In the genomic region with DNA sequence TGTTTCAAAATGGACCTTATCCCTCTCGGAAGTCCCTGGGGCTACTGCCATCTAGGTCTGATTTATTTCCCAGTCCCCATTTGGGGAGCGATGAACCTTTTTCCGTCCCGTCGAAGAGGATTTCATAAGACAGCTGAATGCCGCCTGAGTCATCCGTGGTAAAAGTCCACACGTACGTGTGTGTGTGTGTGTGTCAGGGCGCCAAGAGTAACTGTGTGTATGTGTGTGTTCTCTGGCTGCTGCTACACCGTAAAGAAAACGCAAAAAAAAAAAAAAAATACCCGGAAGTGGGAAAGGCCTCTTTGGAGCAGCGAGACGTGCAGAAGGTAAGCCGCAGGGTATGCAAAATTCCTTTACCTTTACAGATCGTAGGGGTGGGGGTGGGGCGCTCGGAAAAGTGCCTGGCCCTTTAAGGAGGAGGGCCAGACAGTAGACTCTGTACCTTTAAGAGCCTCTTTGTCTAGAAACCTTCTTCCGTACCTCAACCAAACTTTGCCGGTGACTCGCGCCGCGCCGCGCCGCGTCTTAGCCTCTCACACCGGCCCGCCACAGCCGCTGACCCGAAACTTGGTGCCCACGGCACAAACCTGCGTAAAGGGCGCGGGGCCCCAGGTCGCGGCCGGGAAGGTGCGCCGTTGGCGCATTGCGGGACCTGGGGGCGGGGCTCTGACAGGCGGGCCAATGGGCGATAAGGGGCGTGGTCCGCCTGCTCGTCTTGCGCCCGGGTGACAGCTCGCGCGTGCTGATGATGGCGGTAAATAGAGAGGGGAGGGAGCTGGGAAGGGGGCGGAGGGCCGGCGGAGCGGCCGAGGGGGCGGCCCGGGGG, we compare ENCODE assay signal across 1 mouse cellular context.
A peak's percentile ranks its signal among the peaks of the same experiment; 100 is the strongest.
TF ChIP-seq lines count a peak whose summit lies in the region.

No protein-coding gene starts in this region.

TF ChIP-seq in MEL, 35 proteins besides CTCF, POLR2A, EP300 and RAD21 (continued from another document):
- peak; percentile 77 for TF ChIP-seq POLR2AphosphoS2 (IDR thresholded peaks at IDR 0.05; ENCODE audit: low read length)
- no peak; the same call in 1 of the 2 replicates for TF ChIP-seq KAT2A (conservative IDR thresholded peaks at IDR 0.05; ENCODE audit: low read depth, low read length)
- no peak for TF ChIP-seq TCF12 (IDR thresholded peaks at IDR 0.05; ENCODE audit: low read depth, low read length)
- no peak for TF ChIP-seq POLR2AphosphoS5 (IDR thresholded peaks at IDR 0.05; ENCODE audit: borderline replicate concordance, low read depth, low read length)
- TF ChIP-seq E2F4 (IDR thresholded peaks at IDR 0.05; ENCODE audit: borderline replicate concordance, low read depth, low read length): no peak
- TF ChIP-seq MXI1 (IDR thresholded peaks at IDR 0.05; ENCODE audit: low read depth, low read length): peak; percentile 74
- no peak for TF ChIP-seq CHD1 (IDR thresholded peaks at IDR 0.05; ENCODE audit: low read depth, low read length)
- TF ChIP-seq UBTF (IDR thresholded peaks at IDR 0.05; ENCODE audit: borderline replicate concordance, insufficient read depth, low read depth, low read length): no peak
- 0 out of 2 replicates have a peak, but pooled peaks have one; percentile 23 for TF ChIP-seq ETS1 (IDR thresholded peaks at IDR 0.05; ENCODE audit: low read depth, low read length)
- TF ChIP-seq USF2 (IDR thresholded peaks at IDR 0.05; ENCODE audit: borderline replicate concordance in 1 of 2, insufficient read depth in 1 of 2, low read depth in 1 of 2, low read length in 2 of 2): no peak
- no peak for TF ChIP-seq RCOR1 (IDR thresholded peaks at IDR 0.05; ENCODE audit: low read depth, low read length)
- TF ChIP-seq ZNF384 (IDR thresholded peaks at IDR 0.05; ENCODE audit: low read depth, low read length): peak; percentile 92
- TF ChIP-seq ZC3H11A (IDR thresholded peaks at IDR 0.05; ENCODE audit: low read depth, low read length): no peak
- no peak for TF ChIP-seq USF1 (IDR thresholded peaks at IDR 0.05; ENCODE audit: low read depth, low read length)
- TF ChIP-seq ZKSCAN1 (IDR thresholded peaks at IDR 0.05; ENCODE audit: low read depth, low read length): no peak
- peak; percentile 72 for TF ChIP-seq BHLHE40 (IDR thresholded peaks at IDR 0.05; ENCODE audit: borderline replicate concordance, low read depth, low read length)
- peak; percentile 0; the same call in 1 of the 2 replicates for TF ChIP-seq MAX (IDR thresholded peaks at IDR 0.05; ENCODE audit: low read length)
- no peak for TF ChIP-seq MEF2A (IDR thresholded peaks at IDR 0.05; ENCODE audit: extremely low read depth, insufficient replicate concordance, low read depth, low read length, poor library complexity, severe bottlenecking)
- peak; percentile 89 for TF ChIP-seq SIN3A (IDR thresholded peaks at IDR 0.05; ENCODE audit: low read length)
- TF ChIP-seq NELFE (IDR thresholded peaks at IDR 0.05; ENCODE audit: low read depth, low read length): peak; percentile 57
- TF ChIP-seq MYC (IDR thresholded peaks at IDR 0.05; ENCODE audit: low read depth, low read length): no peak
- peak; percentile 78 for TF ChIP-seq ELF1 (IDR thresholded peaks at IDR 0.05; ENCODE audit: low read depth, low read length)
- 0 out of 2 replicates have a peak, but pooled peaks have one; percentile 14 for TF ChIP-seq TBP (IDR thresholded peaks at IDR 0.05; ENCODE audit: low read depth, low read length)
- TF ChIP-seq NRF1 (IDR thresholded peaks at IDR 0.05; ENCODE audit: insufficient read depth, low read depth, low read length, poor library complexity, severe bottlenecking): peak; percentile 44; the same call in 1 of the 2 replicates
- TF ChIP-seq ZMIZ1 (IDR thresholded peaks at IDR 0.05; ENCODE audit: low read depth, low read length): peak; percentile 70; the same call in 1 of the 2 replicates
- 0 out of 2 replicates have a peak, but pooled peaks have one; percentile 82 for TF ChIP-seq MAZ (IDR thresholded peaks at IDR 0.05; ENCODE audit: low read depth, low read length)
- TF ChIP-seq MAFK (IDR thresholded peaks at IDR 0.05; ENCODE audit: borderline replicate concordance, low read depth, low read length): no peak
- no peak for TF ChIP-seq MYB (IDR thresholded peaks at IDR 0.05; ENCODE audit: low read depth, low read length)
- TF ChIP-seq CHD2 (IDR thresholded peaks at IDR 0.05; ENCODE audit: low read length): peak; percentile 43; the same call in 1 of the 2 replicates
- TF ChIP-seq SMC3 (IDR thresholded peaks at IDR 0.05; ENCODE audit: low read depth, low read length): no peak
TF ChIP-seq in MEL: peak in this region for 15.
